Mouse (Mus musculus) NIH3T3 (cell line): ENCODE data around the gene Fmnl3.

Source experiments
- DNase-seq: peaks from one replicate; pipeline ENCODE4 v3.0.0-alpha.2; 2012; ENCODE audit warnings: low read depth

Gene Fmnl3

DNA sequence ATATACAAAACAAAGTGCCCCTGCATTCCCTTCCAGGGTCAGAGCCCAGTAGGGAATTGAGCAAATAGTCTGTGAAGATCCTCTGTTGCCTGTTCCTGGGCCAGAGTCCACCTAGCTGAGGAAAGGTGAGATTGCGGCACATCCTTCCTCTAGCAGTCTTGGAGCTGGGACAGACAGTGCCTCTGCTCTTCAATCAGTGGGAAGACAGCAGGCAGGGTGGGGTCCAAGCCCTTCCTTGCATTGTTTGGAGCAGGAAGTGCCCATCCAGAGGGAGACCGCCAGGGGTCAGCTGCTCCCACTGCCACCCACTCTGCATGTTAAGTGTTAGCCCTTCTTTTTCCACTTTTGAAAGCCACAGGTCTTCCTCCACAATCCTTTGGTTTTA is 53.0 kb downstream of the Fmnl3 start:
- DNase-seq, result peak; percentile 36

DNA sequence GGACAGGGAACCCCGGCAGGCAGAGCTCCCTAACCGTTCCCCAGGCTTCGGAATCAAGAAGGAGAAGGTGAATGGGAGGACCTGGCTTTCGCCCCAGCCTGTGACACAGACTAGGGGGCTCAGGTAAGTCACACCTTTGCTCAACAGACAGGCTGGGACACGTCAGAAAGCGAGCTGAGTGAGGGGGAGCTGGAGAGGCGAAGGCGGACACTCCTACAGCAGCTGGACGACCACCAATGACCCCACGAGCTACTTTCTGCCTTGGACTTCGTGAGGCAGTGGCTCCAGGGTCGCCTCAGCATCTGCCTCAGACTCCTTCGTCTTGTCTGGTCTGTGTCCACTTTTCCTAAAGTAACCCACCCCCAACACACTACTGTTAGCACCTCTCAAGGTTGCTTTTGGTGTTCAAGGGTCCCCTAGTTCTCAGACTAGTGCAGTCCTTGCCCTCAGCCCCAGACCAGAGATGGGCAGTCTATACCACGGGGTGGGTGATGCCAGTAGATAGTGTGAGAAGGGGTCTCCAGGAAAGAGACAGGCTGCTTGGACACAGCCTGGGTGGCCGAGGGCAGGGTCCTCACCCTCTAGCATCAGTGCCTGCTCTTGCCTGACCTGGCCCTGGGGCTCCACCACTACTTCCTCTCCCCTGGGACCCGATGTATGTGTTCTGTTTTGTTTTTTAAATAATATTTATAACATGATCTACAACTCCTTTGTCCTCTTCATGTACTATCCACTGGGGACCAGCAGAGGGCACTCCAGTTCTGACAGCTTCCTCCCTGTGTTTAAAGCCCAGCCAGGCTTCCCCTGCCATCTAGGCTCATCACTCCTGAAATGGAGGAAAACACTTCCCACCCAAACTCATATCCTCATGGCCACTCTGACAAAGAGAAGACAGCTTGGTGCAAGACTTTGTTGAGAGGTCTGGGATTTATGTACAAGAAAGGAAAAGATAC is 53.7 kb downstream of the Fmnl3 start:
- peak; percentile 93 for DNase-seq

DNA sequence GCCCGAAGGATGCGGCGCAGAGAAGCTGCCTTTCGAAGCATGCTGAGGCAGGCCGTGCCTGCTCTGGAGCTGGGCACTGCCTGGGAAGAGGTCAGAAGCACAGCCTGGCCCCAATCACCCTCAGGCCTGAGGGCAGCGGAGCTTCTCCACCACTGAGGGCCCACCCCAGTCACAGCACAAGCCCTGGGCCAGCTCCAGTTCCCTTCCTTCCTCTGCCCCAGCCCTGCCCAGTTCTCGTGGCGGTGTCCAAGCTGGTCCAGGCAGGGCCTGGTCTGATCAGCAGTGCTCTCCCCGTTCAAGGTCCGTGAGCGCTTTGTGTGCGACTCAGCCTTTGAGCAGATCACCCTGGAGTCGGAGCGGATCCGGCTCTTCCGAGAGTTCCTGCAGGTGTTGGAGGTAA is 55.4 kb downstream of the Fmnl3 start:
- DNase-seq, result no peak

DNA sequence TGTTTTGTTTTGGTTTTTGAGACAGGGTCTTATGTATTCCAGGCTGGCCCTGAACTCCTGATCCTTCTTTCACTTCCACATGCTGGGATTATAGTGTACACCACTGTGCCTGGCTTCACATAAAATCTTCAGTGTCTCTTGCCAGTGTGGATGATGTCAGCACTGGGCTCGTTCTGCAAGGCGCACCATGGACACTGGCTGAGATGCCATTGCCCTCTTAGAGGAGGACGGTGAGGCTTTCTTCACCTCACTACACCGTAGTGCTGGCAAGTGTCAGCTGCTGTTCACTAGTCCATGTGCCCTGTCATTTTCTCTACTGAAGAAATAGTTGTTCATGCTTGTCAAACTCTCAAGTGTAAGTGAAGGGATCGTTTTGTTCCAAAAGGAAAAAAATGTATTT is 59.7 kb downstream of the Fmnl3 start:
- no peak for DNase-seq

DNA sequence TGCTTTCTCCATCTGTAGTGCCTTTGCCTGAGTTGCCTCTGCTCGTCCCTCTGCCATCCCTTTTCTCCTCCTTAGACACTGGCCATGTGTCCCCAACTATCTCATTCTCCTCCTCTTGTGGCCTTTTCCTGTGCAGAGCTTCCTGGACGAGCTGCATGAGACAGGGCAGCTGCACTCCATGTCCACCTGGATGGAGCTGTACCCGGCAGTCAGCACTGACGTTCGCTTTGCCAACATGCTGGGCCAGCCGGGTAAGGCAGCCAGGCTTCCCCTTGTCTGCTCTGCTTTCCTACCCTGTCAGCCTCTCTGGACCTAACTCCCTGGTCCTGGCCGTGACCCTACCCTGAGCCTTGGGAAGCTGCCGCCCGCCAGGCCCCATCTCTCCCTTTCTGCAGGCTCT is 60.7 kb downstream of the Fmnl3 start:
- no peak for DNase-seq

DNA sequence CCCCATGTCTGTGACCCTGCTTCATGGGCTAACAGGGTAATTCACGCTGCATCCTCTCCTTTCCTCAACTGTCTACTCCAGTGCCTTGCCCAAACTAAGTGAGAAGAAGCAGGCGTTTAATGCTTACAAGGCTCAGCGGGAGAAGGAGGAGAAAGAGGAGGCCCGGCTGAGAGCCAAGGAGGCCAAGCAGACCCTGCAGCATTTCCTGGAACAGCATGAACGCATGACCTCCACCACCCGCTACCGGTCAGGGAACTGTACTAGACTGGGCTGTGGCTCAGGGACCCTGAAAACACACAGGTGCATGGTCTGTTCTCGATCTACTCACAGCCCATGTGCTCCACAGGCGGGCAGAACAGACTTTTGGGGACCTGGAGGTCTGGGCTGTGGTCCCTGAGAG is 62.8 kb downstream of the Fmnl3 start:
- DNase-seq, result no peak

DNA sequence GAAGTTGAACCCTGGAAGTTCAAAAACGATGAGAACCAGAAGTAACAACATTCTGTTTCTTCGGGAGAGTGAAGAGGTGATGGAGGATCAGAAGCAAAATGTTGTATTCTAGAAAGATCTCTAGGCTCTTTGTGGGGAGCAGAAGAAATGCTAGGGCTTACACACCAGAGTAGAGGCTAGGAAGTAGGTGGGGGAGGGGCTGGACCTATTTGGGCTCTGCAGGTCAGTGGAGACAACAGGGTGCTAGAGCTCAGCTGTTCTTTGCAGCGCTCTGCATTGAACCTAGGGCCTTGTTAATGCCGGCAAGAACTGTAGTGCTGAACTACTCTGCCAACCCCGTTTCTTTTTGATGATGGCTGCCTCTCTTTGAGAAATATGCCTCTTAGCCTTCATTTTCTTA is 74.1 kb downstream of the Fmnl3 start:
- no peak for DNase-seq

DNA sequence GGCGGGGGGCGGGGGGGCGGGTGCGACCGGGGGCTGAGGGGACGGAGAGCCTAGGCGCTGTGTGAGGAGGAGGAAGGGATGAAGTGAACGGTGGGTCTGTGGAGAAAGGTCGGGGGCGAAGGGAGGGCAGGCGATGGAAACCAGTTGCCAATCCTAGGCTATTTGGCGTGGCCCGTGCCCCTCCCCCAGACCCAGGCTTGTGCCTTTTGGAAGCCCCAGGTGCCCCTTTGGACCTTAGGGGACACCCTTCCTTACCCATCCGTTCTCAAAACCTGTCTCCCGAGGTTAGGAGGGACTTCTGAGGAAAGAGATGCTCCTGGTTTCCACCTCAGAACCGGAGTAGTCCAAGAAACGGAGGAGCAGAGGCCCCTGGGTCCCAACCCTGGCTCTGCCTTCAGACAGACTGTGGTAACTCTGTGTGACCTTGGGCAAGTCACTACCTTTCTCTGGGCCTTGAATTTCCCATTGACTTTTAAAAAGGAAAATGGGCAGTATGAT is 74.7 kb downstream of the Fmnl3 start, which contains the start of gene Fam186b:
Gene Fam186b, minus strand, starts transcription at position 405 of the 498 bp plus-strand sequence.
- peak; percentile 28 for DNase-seq

DNA sequence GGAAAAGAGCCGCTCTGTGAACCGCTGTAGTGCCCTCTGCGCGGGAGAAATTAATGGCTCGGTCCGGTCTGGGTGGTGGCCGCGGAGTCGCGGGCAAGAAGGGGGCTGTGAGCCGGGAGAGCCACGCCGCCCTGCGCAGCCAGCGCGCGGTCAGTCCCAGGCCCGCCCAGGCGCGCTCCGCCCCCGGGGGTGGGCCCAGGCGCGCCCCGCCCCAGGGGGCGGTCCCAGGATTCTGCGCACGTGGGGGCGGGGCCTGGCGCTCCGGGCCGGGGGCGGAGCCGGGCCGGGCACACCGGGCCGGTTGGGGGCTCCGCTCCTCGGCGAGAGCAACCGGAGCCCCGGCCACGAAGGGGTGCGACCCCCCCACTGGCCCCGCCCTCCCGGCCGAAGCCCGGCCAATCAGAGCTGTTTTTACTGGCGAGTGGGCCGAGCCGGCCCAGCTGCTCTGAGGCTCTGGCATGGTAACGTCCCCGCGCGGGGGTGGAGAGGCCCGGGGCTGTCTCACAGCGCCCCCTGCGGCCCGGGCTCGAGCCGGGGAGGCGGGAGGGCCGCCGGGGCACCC is 75.4 kb downstream of the Fmnl3 start, which contains the start of gene Prpf40b:
Gene Prpf40b, plus strand, starts transcription at position 275 of the 562 bp plus-strand sequence.
- DNase-seq, result peak; percentile 91

DNA sequence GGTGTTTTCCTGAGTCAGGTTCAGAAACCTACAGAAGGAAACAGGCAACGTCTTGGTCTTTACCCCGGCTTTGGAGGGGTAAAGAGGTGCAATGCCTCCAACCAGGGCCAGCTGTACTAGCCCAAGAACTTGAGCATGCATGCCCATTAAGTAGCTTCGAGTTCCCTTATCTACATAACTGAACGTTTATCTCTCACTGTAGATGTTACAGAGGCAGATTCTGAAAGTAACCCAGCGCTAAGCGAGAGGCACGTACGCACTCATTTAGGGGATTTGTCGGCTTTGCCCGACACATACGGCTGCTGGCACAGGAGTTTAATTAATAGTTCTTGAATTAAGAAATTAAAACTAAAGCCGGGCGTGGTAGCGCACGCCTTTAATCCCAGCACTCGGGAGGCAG is 76.0 kb downstream of the Fmnl3 start:
- peak; percentile 11 for DNase-seq

DNA sequence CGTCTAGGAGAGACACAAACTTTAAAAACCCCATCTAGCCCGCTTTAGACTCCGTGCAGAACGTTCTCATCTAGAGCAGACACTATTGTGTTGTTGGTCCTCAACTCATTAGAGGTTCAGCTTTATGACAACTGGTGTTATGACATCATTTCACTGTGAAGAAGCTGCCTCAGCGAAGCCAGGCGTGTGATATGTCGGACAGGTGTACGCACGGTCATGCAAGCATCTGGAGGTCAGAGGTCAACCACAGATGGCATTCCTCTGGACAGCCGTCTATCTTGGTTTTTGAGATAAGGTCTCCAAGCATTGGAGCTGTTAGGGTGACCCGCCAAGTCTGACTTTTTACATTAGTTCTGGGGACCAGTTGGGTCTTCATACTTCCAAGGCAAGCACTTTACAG is 79.7 kb downstream of the Fmnl3 start:
- no peak for DNase-seq

DNA sequence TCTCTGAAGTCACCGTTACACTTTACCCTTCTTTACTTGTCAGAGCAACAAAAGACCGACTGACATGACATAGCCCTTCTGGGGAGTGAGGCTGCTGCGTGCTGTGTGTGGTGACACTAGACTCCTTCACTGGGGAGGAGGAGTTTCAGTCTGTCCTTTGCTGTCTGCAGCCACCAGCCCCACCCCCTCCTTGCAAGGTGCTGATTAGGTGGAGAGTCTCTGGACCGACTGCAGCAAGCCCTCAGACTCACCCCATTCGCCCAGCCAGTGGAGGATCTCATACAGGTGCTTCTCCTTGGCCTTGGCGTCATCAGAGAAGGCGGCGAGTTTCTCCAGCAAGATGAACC is 85.1 kb downstream of the Fmnl3 start:
- no peak for DNase-seq

DNA sequence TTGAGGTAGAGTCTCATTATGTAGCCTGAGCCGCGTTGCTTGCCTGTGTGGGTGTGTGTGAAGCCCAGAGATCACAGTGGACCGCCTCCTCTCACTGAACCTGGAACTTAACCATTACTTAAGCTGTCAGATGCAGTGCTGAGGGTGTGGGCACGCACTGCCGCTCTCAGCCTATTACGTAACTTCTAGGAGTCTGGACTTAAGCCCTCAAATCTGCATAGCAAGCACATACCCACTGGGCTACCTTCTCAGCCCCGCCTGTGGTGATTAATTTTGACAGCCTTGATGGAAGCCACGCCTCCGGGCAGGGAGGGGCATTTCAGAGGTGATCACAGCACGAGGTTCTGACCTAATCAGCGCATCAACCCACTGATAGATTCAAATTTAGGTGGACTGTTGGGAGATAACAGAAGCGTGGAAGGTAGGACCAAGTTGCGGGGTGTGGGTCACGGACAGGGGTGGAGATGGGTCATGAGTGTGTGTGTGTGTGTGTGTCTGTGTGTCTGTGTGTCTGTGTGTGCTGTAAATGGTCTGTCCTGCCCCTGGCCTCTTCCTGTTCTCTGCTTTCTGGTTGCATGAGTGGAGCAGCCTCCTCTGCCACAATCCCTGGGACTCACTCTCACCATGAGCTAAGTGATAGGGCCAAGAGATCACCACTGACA is 85.6 kb downstream of the Fmnl3 start:
- DNase-seq, result peak; percentile 66

DNA sequence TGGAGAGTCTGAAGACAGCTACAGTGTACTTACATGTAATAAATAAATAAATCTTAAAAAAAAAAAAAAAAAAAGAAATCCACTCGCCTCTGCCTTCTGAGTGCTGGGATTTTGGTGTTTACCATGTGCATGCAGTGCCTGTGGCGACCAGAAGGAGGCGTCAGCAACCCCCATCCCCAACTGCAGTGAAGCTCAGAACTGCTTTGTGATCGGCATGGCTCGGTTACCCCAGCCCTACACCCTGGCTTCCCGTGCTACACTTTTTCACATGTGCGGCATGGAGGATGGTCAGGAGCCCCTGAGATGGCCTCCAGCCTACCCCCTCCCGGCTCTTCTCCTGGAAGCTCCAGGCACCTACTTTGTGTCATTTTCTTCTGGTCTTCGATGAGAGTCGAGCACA is 86.8 kb downstream of the Fmnl3 start:
- DNase-seq, result no peak

DNA sequence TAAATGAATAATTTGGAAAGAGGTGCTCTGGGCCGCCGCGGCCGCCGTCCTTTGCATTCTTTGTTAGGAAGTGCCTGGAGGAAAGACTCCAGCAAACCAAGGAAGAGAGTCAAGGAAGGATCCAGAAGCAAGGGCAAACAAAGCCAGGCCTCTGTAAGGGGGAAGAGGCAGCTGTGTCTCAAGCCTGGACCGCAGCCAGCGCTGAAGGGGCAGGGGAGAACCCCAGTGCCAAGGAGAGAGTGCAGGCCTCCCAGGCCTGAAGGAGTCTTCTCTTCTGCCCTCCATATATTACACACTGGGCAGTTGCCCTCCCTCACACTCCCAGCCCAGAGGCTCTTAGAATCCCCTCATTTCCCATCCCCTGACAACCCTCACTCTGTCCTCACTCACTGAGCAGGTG is 92.0 kb downstream of the Fmnl3 start:
- peak; percentile 20 for DNase-seq

DNA sequence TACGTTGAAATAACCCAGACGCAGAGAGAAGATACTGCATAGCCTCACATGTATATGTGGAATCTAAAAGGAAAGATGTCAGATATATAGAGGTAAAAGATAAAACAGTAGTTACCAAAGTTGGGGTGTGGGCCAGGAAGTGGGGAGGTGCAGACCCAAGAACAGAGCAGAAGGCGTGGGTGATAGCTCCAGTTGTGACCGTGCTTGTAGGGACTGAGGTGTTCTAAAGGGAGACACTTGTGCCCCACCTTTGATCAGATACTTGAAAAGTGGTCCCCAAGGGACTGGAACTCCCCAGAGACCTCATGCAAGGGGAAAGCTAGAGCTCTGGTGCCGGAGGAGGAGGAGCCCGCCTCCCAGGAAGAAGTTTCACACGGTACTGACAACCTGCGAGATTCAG is 94.2 kb downstream of the Fmnl3 start:
- DNase-seq, result no peak
